Mouse (Mus musculus) left cerebral cortex, adult 2 months (tissue): ENCODE results near the gene Apom. TPM values are rescaled to one million over a fixed set of nuclear protein-coding genes. Genes with fewer than 3 reads are reported as not detected.

Source experiments
- DNase-seq, 2 experiments: peaks; one replicate each; pipeline ENCODE4 v3.0.0; 2021 to 2022; ENCODE audit warnings: low spot score in 2 of 2, mixed read lengths in 1 of 2; ENCODE audit errors: extremely low spot score in 1 of 2
- H3K27ac ChIP-seq: fragments of 200-600 bp; 2 replicates; pipeline ENCODE4 v1.8.1; 2022
- H3K4me3 ChIP-seq: fragments of 200-600 bp; 2 replicates; pipeline ENCODE4 v1.8.1; 2022
- CTCF ChIP-seq: fragments of 200-600 bp; IDR thresholded peaks from 2 replicates; pipeline ENCODE4 v1.8.1; 2022; ENCODE audit warnings: antibody characterized with exemption, mild to moderate bottlenecking, moderate library complexity
- intact Hi-C: fragments of 180-260 bp; cut with DNase I; formaldehyde crosslinking; loops from one replicate; pipeline ENCODE4 v1.15.1; 2025
- total RNA-seq, 2 experiments: library from RNA; stranded (reverse); gene quantifications; 2 replicates each; pipeline ENCODE4 v1.2.3; 2021

The Apom gene
- total RNA-seq, 2 experiments from 2014 or later = not detected

GRCm38 (mm10) chr17:35121871-35122303 lies 10.0 kb downstream of the Apom start, which contains the start of gene Csnk2b:
Gene Csnk2b, minus strand, starts transcription at chr17:35122053.
- peak within 1 kb of the TSS; percentile 97 for H3K4me3 ChIP-seq
- peak within 1 kb of the TSS; percentile 92 for H3K27ac ChIP-seq
- intact Hi-C loops = loop anchor here (1.0 to 5.0 kb wide), 3 partner anchors 13 to 120 kb away; partner anchors contain the start of genes Bag6, Nfkbil1 and Vars
- peak; percentile 59 to 62 for DNase-seq
- TF ChIP-seq CTCF = peak; percentile 48

GRCm38 (mm10) chr17:35121143-35121799 lies 10.6 kb downstream of the Apom start, which contains the start of gene Gpank1:
Gene Gpank1, plus strand, starts transcription at chr17:35121455.
- peak; percentile 96 to 98 for DNase-seq
- TF ChIP-seq CTCF = no peak
- intact Hi-C loops = loop anchor here (1.0 to 5.0 kb wide), 3 partner anchors 14 to 119 kb away; partner anchors contain the start of genes Bag6, Nfkbil1 and Vars
- Histone ChIP-seq H3K27ac (peak within 1 kb of the TSS; percentile 92), H3K4me3 (peak within 1 kb of the TSS; percentile 97)

GRCm38 (mm10) chr17:35120745-35121142 lies 11.1 kb downstream of the Apom start:
- DNase-seq = no peak
- Histone ChIP-seq H3K27ac (peak overlapping the region; percentile 92), H3K4me3 (peak overlapping the region; percentile 97)
- intact Hi-C loops = loop anchor here (1.0 to 5.0 kb wide), 3 partner anchors 15 to 118 kb away; partner anchors contain the start of genes Bag6, Nfkbil1 and Vars
- TF ChIP-seq CTCF = no peak

- Histone ChIP-seq H3K4me3 (no peak within 1 kb of the TSS), H3K27ac (no peak within 1 kb of the TSS)
- intact Hi-C loops = no loop called here
- peak; percentile 40 for TF ChIP-seq CTCF
- DNase-seq = no peak
These were observed 16.5 kb downstream of the Apom start, which contains the start of gene Ly6g5b for GRCm38 (mm10) chr17:35115046-35116019. Gene Ly6g5b, minus strand, starts transcription at chr17:35115428.

- DNase-seq = no peak
- Histone ChIP-seq H3K27ac (no peak overlapping the region), H3K4me3 (no peak overlapping the region)
- intact Hi-C loops = no loop called here
- TF ChIP-seq CTCF = no peak
These were observed 20.1 kb downstream of the Apom start for GRCm38 (mm10) chr17:35111774-35112173.

- no peak within 1 kb of the TSS for H3K27ac ChIP-seq
- no peak for TF ChIP-seq CTCF
- no peak within 1 kb of the TSS for H3K4me3 ChIP-seq
- no peak for DNase-seq
- intact Hi-C loops = no loop called here
These were observed 23.8 kb downstream of the Apom start, which contains the start of gene Ly6g5c for GRCm38 (mm10) chr17:35108097-35108496. Gene Ly6g5c, plus strand, starts transcription at chr17:35108279.

- no peak for DNase-seq
- TF ChIP-seq CTCF = peak; percentile 25
- Histone ChIP-seq H3K4me3 (no peak overlapping the region), H3K27ac (no peak overlapping the region)
- intact Hi-C loops = loop anchor here (1.0 kb wide), 1 partner anchor 85 kb away; no protein-coding TSS in a partner anchor
These were observed 25.3 kb downstream of the Apom start for GRCm38 (mm10) chr17:35106522-35106921.

- TF ChIP-seq CTCF = peak; percentile 54
- Histone ChIP-seq H3K4me3 (no peak overlapping the region), H3K27ac (no peak overlapping the region)
- DNase-seq = no peak
- intact Hi-C loops = loop anchor here (1.0 kb wide), 1 partner anchor 85 kb away; no protein-coding TSS in a partner anchor
These were observed 26.0 kb downstream of the Apom start for GRCm38 (mm10) chr17:35105740-35106389.

- H3K4me3 ChIP-seq = no peak overlapping the region
- no peak overlapping the region for H3K27ac ChIP-seq
- TF ChIP-seq CTCF = no peak
- DNase-seq = no peak
- intact Hi-C loops = no loop called here
These were observed 27.1 kb downstream of the Apom start for GRCm38 (mm10) chr17:35104754-35105153.

- TF ChIP-seq CTCF = no peak
- H3K4me3 ChIP-seq = no peak overlapping the region
- H3K27ac ChIP-seq = no peak overlapping the region
- intact Hi-C loops = no loop called here
- no peak for DNase-seq
These were observed 27.8 kb downstream of the Apom start for GRCm38 (mm10) chr17:35104079-35104478.

GRCm38 (mm10) chr17:35103221-35103690 lies 28.6 kb downstream of the Apom start:
- DNase-seq = no peak
- Histone ChIP-seq H3K27ac (no peak overlapping the region), H3K4me3 (no peak overlapping the region)
- TF ChIP-seq CTCF = no peak
- intact Hi-C loops = no loop called here
